Mouse (Mus musculus): Measurements from ENCODE around the gene Zfp219. TPM values are rescaled to one million over a fixed set of nuclear protein-coding genes. Genes with fewer than 3 reads are reported as not detected.
"Not testable (repeated sequence)": the region's sequence is repeated elsewhere in the genome, so short reads cannot be mapped to it uniquely, and the experiment has no call there.

The Zfp219 gene
- 43.3 and 48.9 TPM in 2 replicates for polyA plus RNA-seq (2015; fragmentation: Nextera tagmentation; extraction: Ambion mirVana)

GRCm38 (mm10) chr14:52020486-52021137 is at the start of gene Zfp219:
TSS of gene Zfp219 (minus strand) at chr14:52020733.
- Histone ChIP-seq H3K36me3 (no peaks in the 10 kb centered on the region), H3K27me3 (no peaks in the 10 kb centered on the region), H3K9me3 (no peaks in the 10 kb centered on the region), H3K9ac (replicated peaks) (peak within 1 kb of the TSS; percentile 70), H3K4me2 (replicated peaks) (peak within 1 kb of the TSS; percentile 48), H3K4me3 (peak within 1 kb of the TSS; percentile 55), H3K27ac (replicated peaks) (peak within 1 kb of the TSS; percentile 97), H3K4me1 (peaks cover 46% of the 10 kb centered on the region)
- peak; percentile 47 for ATAC-seq (replicated peaks)
- 3% methylated on average over 15 of the region's 15 CpGs for WGBS

GRCm38 (mm10) chr14:52066135-52066534 is 45.6 kb upstream of the Zfp219 start:
- Histone ChIP-seq H3K4me3 (no peak overlapping the region), H3K36me3 (peaks cover 5% of the 10 kb centered on the region), H3K4me2 (replicated peaks) (no peak overlapping the region), H3K9ac (replicated peaks) (no peak overlapping the region), H3K27me3 (no peaks in the 10 kb centered on the region), H3K9me3 (no peaks in the 10 kb centered on the region), H3K27ac (replicated peaks) (no peak overlapping the region), H3K4me1 (no peaks in the 10 kb centered on the region)
- 71% methylated on average over 4 of the region's 4 CpGs for WGBS
- ATAC-seq (replicated peaks), result no peak

GRCm38 (mm10) chr14:52061798-52062197 is 41.3 kb upstream of the Zfp219 start:
- no peak overlapping the region for H3K9ac ChIP-seq (replicated peaks)
- H3K4me1 ChIP-seq, result no peaks in the 10 kb centered on the region
- no peak overlapping the region for H3K4me2 ChIP-seq (replicated peaks)
- H3K9me3 ChIP-seq, result no peaks in the 10 kb centered on the region
- no peak for ATAC-seq (replicated peaks)
- no peak overlapping the region for H3K4me3 ChIP-seq
- H3K36me3 ChIP-seq, result no peaks in the 10 kb centered on the region
- WGBS, result 85% methylated on average over 8 of the region's 8 CpGs
- no peaks in the 10 kb centered on the region for H3K27me3 ChIP-seq
- no peak overlapping the region for H3K27ac ChIP-seq (replicated peaks)

- no peak for ATAC-seq (replicated peaks)
- Histone ChIP-seq H3K4me2 (replicated peaks) (no peak overlapping the region), H3K4me1 (no peaks in the 10 kb centered on the region), H3K4me3 (no peak overlapping the region), H3K27me3 (no peaks in the 10 kb centered on the region), H3K27ac (replicated peaks) (no peak overlapping the region), H3K9ac (replicated peaks) (no peak overlapping the region), H3K36me3 (no peaks in the 10 kb centered on the region), H3K9me3 (no peaks in the 10 kb centered on the region)
- 42% methylated on average over 1 of the region's 1 CpGs for WGBS
These were observed 40.3 kb upstream of the Zfp219 start for GRCm38 (mm10) chr14:52060800-52061199.

- H3K36me3 ChIP-seq, result no peaks in the 10 kb centered on the region
- no peak overlapping the region for H3K9ac ChIP-seq (replicated peaks)
- H3K4me1 ChIP-seq, result no peaks in the 10 kb centered on the region
- no peak overlapping the region for H3K4me2 ChIP-seq (replicated peaks)
- no peak overlapping the region for H3K27ac ChIP-seq (replicated peaks)
- WGBS, result 71% methylated on average over 4 of the region's 4 CpGs
- no peak for ATAC-seq (replicated peaks)
- no peaks in the 10 kb centered on the region for H3K9me3 ChIP-seq
- no peak overlapping the region for H3K4me3 ChIP-seq
- H3K27me3 ChIP-seq, result no peaks in the 10 kb centered on the region
These were observed 39.4 kb upstream of the Zfp219 start for GRCm38 (mm10) chr14:52059982-52060381.

GRCm38 (mm10) chr14:52052720-52053119 is 32.2 kb upstream of the Zfp219 start:
- not testable (repeated sequence) for H3K4me2 ChIP-seq (replicated peaks); ATAC-seq (replicated peaks); H3K27ac ChIP-seq (replicated peaks); H3K9ac ChIP-seq (replicated peaks); H3K27me3 ChIP-seq; H3K36me3 ChIP-seq; H3K4me1 ChIP-seq; H3K4me3 ChIP-seq; H3K9me3 ChIP-seq
- WGBS, result 88% methylated on average over 3 of the region's 3 CpGs

- Histone ChIP-seq H3K4me1 (peaks cover 5% of the 10 kb centered on the region), H3K4me3 (no peak overlapping the region), H3K36me3 (no peaks in the 10 kb centered on the region), H3K27me3 (no peaks in the 10 kb centered on the region), H3K27ac (replicated peaks) (no peak overlapping the region), H3K9me3 (no peaks in the 10 kb centered on the region), H3K4me2 (replicated peaks) (no peak overlapping the region), H3K9ac (replicated peaks) (no peak overlapping the region)
- WGBS, result 53% methylated on average over 9 of the region's 9 CpGs
- ATAC-seq (replicated peaks), result 0 out of 2 replicates have a peak, but pooled peaks have one; percentile 48
These were observed 25.5 kb upstream of the Zfp219 start for GRCm38 (mm10) chr14:52045966-52046565.

GRCm38 (mm10) chr14:52044901-52045678 is 24.6 kb upstream of the Zfp219 start:
- WGBS, result 13% methylated on average over 8 of the region's 8 CpGs

GRCm38 (mm10) chr14:52043446-52043845 is 22.9 kb upstream of the Zfp219 start:
- 50% methylated on average over 6 of the region's 6 CpGs for WGBS
- no peak overlapping the region for H3K27ac ChIP-seq (replicated peaks)
- no peak overlapping the region for H3K9ac ChIP-seq (replicated peaks)
- H3K27me3 ChIP-seq, result no peaks in the 10 kb centered on the region
- ATAC-seq (replicated peaks), result no peak
- no peaks in the 10 kb centered on the region for H3K9me3 ChIP-seq
- H3K4me2 ChIP-seq (replicated peaks), result no peak overlapping the region
- peaks cover 5% of the 10 kb centered on the region for H3K4me1 ChIP-seq
- H3K4me3 ChIP-seq, result no peak overlapping the region
- H3K36me3 ChIP-seq, result no peaks in the 10 kb centered on the region

More at GRCm38 (mm10) chr14:52044901-52045678, 24.6 kb upstream of the Zfp219 start:
- Histone ChIP-seq H3K27ac (replicated peaks) (no peak overlapping the region), H3K4me2 (replicated peaks) (no peak overlapping the region), H3K4me1 (peaks cover 5% of the 10 kb centered on the region), H3K4me3 (no peak overlapping the region), H3K36me3 (no peaks in the 10 kb centered on the region), H3K9ac (replicated peaks) (no peak overlapping the region), H3K9me3 (no peaks in the 10 kb centered on the region), H3K27me3 (no peaks in the 10 kb centered on the region)
- ATAC-seq (replicated peaks), result peak; percentile 60; the same call in 1 of the 2 replicates

GRCm38 (mm10) chr14:52042359-52042758 is 21.8 kb upstream of the Zfp219 start, which contains the start of gene Olfr221:
TSS of gene Olfr221 (minus strand) at chr14:52042459.
- H3K4me1 ChIP-seq; H3K27me3 ChIP-seq; ATAC-seq (replicated peaks); H3K27ac ChIP-seq (replicated peaks); H3K36me3 ChIP-seq; H3K9me3 ChIP-seq; H3K9ac ChIP-seq (replicated peaks); H3K4me3 ChIP-seq; H3K4me2 ChIP-seq (replicated peaks): not testable (repeated sequence)
- 61% methylated on average over 3 of the region's 3 CpGs for WGBS

- no peak for ATAC-seq (replicated peaks)
- H3K36me3 ChIP-seq, result no peaks in the 10 kb centered on the region
- no peaks in the 10 kb centered on the region for H3K9me3 ChIP-seq
- no peaks in the 10 kb centered on the region for H3K4me1 ChIP-seq
- H3K27ac ChIP-seq (replicated peaks), result no peak overlapping the region
- no peak overlapping the region for H3K4me3 ChIP-seq
- WGBS, result 91% methylated on average over 5 of the region's 5 CpGs
- H3K9ac ChIP-seq (replicated peaks), result no peak overlapping the region
- H3K27me3 ChIP-seq, result no peaks in the 10 kb centered on the region
- H3K4me2 ChIP-seq (replicated peaks), result no peak overlapping the region
These were observed 18.8 kb upstream of the Zfp219 start for GRCm38 (mm10) chr14:52039332-52039731.

- 93% methylated on average over 6 of the region's 6 CpGs for WGBS
- no peaks in the 10 kb centered on the region for H3K36me3 ChIP-seq
- no peak for ATAC-seq (replicated peaks)
- no peaks in the 10 kb centered on the region for H3K9me3 ChIP-seq
- no peaks in the 10 kb centered on the region for H3K4me1 ChIP-seq
- H3K27ac ChIP-seq (replicated peaks), result no peak overlapping the region
- H3K9ac ChIP-seq (replicated peaks), result no peak overlapping the region
- no peaks in the 10 kb centered on the region for H3K27me3 ChIP-seq
- no peak overlapping the region for H3K4me2 ChIP-seq (replicated peaks)
- H3K4me3 ChIP-seq, result no peak overlapping the region
These were observed 15.4 kb upstream of the Zfp219 start for GRCm38 (mm10) chr14:52035926-52036325.
